Mouse (Mus musculus): ENCODE results near the gene 9430097D07Rik. TPM values are rescaled to one million over a fixed set of nuclear protein-coding genes. Genes with fewer than 3 reads are reported as not detected.

9430097D07Rik gene
- total and polyA plus RNA-seq, 3 experiments: not detected

DNA sequence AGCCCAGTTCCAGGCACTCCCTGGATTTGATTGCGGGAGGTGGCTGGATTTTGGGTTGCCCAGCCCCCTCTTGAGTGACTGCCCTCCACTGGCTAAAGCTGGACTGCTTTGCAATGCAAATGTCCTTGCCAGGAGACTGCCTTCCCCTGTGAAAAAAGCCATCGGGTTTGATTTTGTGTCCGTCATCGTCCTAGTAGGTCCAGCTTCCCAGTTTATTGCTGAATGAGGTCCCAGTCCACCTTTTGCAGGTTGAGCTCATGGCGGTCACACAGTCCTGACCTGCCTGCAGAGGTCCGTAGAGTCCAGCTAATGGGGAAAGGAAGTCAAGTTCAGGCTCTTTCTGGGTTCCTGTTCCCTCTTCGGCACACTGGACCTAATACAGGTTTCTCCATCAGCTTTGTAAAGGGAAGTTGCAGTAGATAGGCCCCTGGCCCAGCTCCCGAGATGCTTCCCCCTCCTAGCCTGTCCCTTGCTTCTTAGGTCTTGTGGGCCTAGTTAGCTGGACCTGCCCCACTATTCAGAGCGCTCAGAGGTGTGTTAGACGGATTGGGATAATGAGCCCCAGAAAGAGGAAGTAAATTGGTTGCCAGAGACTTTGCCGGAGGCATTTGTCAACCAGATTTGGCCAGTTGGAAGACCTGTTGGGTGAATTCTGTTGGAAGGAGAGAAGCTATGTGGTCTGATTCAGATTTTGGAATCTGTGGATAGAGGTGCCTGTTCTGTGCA is 38.7 kb downstream of the 9430097D07Rik start (continued):
- TF ChIP-seq POLR2AphosphoS2 (IDR thresholded peaks at IDR 0.05; ENCODE audit: low read depth, low read length) (0 out of 2 replicates have a peak, but pooled peaks have one; percentile 45), NELFE (IDR thresholded peaks at IDR 0.05; ENCODE audit: low read depth, low read length) (peak; percentile 71), CHD2 (IDR thresholded peaks at IDR 0.05; ENCODE audit: low read length) (peak; percentile 60; the same call in 1 of the 2 replicates), MAFK (IDR thresholded peaks at IDR 0.05; ENCODE audit: insufficient replicate concordance, low read length) (no peak), MEF2A (IDR thresholded peaks at IDR 0.05; ENCODE audit: borderline replicate concordance, low read depth, low read length) (no peak), GABPA (IDR thresholded peaks at IDR 0.05; ENCODE audit: insufficient replicate concordance, low read depth, low read length) (no peak), NRF1 (IDR thresholded peaks at IDR 0.05; ENCODE audit: low read depth, low read length) (no peak), TCF12 (IDR thresholded peaks at IDR 0.05; ENCODE audit: low read depth, low read length) (no peak), ZMIZ1 (IDR thresholded peaks at IDR 0.05; ENCODE audit: low read depth, low read length) (peak; percentile 64; the same call in 1 of the 2 replicates), RAD21 (IDR thresholded peaks at IDR 0.05; ENCODE audit: low read depth, low read length) (peak; percentile 42), MXI1 (IDR thresholded peaks at IDR 0.05; ENCODE audit: low read depth, low read length) (peak; percentile 75; the same call in 1 of the 2 replicates)

- peak overlapping the region; percentile 68; the same call in 1 of the 2 replicates for H3K27ac ChIP-seq (ENCODE audit: insufficient read depth, low read depth)
- no peaks in the 10 kb centered on the region; the same call in 1 of the 2 replicates for H3K79me2 ChIP-seq (replicated peaks; ENCODE audit: control insufficient read depth, extremely low read depth, insufficient read depth, poor library complexity, severe bottlenecking)
- no peak for DNase-seq (ENCODE audit: extremely low read depth)
- H3K9me3 ChIP-seq (replicated peaks; ENCODE audit: low read length): no peaks in the 10 kb centered on the region
- H3K36me3 ChIP-seq (replicated peaks in 1 of 2; ENCODE audit: control insufficient read depth in 1 of 2, insufficient read depth in 1 of 2, low read length in 1 of 2): peaks cover 0 to 3% of the 10 kb centered on the region in 2 experiments
- peak overlapping the region; percentile 89 for H3K4me2 ChIP-seq (ENCODE audit: insufficient read depth, low read depth, poor library complexity, severe bottlenecking)
- TF ChIP-seq CHD1 (IDR thresholded peaks at IDR 0.05; ENCODE audit: low read depth, low read length) (peak; percentile 59; the same call in 1 of the 2 replicates), MXI1 (IDR thresholded peaks at IDR 0.05; ENCODE audit: low read depth, low read length) (peak; percentile 29; the same call in 1 of the 2 replicates), SIN3A (IDR thresholded peaks at IDR 0.05; ENCODE audit: low read length) (0 out of 2 replicates have a peak, but pooled peaks have one; percentile 10), BHLHE40 (IDR thresholded peaks at IDR 0.05; ENCODE audit: low read depth, low read length) (peak; percentile 34; the same call in 1 of the 2 replicates), IRF4 (IDR thresholded peaks at IDR 0.05; ENCODE audit: low read depth, low read length) (0 out of 2 replicates have a peak, but pooled peaks have one; percentile 19), MYC (IDR thresholded peaks at IDR 0.05; ENCODE audit: low read depth, low read length) (0 out of 2 replicates have a peak, but pooled peaks have one; percentile 30), USF1 (IDR thresholded peaks at IDR 0.05; ENCODE audit: low read depth, low read length) (no peak), NRF1 (IDR thresholded peaks at IDR 0.05; ENCODE audit: low read depth, low read length) (no peak)
- peaks cover 9% of the 10 kb centered on the region for H3K27me3 ChIP-seq (replicated peaks)
- H3K9ac ChIP-seq (ENCODE audit: insufficient read depth, low read depth): peak overlapping the region; percentile 61
- in situ Hi-C loops (cut with MboI; ENCODE audit: low pct_ligation_motif_present, low pct_unique_long_range_greater_than_20kb, low sequenced_read_pairs): no loop called here
- dilution Hi-C loops (cut with MboI; ENCODE audit: extremely low pct_ligation_motif_present, extremely low pct_unique_long_range_greater_than_20kb, low sequenced_read_pairs): no loop called here
- H3K4me3 ChIP-seq (replicated peaks in 1 of 3; ENCODE audit: low read depth in 2 of 3, low read length in 2 of 3, poor library complexity in 1 of 3): peak overlapping the region; percentile 67 to 86 (median 69)
- peaks cover 12 to 31% of the 10 kb centered on the region in 2 experiments for H3K4me1 ChIP-seq (ENCODE audit: control insufficient read depth in 1 of 2, insufficient read depth in 2 of 2)
Observed at GRCm38 (mm10) chr2:32536086-32536633, 39.3 kb downstream of the 9430097D07Rik start.
